Mouse (Mus musculus) heart, postnatal 0 days (tissue): ENCODE measurements at regions not wholly inside any gene's neighbourhood (a gene's known extent, or its start where the extent isn't known, plus 50 kb on each side); places are given as distances from the start of the nearest gene placed in this dataset.

Source experiments
- CTCF ChIP-seq: IDR thresholded peaks from 2 replicates; pipeline ENCODE4 v1.5.1; 2016; ENCODE audit warnings: antibody characterized with exemption, control low read depth, low read depth
- EP300 ChIP-seq: IDR thresholded peaks from 2 replicates; pipeline ENCODE4 v1.6.1; 2016; ENCODE audit warnings: antibody characterized with exemption, low read depth

- TF ChIP-seq CTCF = no peak
- no peak for TF ChIP-seq EP300
Observed at GRCm38 (mm10) chr19:27617522-27617921, 187.9 kb upstream of the Pum3 start.
